Mouse (Mus musculus): ENCODE data around the gene Rfxank.

Gene Rfxank

GRCm38 (mm10) chr8:70147678-70148607 is 9.0 kb upstream of the Rfxank start:
- DNase-seq = no peak

DNA sequence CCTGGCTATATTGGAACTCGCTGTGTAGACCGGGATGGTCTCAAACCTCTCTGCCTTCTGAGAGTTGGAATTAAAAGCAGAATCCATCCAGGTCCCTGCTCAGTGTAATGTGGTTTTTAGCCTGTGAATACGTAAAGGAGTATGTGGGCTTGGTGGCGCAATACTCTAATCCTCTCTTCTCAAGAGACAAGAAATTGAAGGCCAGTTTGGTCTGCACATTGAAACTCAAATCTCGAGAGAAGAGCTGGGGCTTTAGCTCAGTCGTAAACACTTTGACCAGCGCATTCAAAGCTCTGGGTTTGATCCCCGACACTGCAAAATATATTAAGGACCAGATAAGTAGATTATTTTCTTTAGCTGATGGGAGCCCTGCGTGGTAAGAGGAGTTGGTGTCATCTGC is 1.0 kb upstream of the Rfxank start:
- no peak for DNase-seq

- DNase-seq = no peak
Measured at GRCm38 (mm10) chr8:70137890-70138289, 1.1 kb downstream of the Rfxank start.

GRCm38 (mm10) chr8:70136591-70136990 is 2.4 kb downstream of the Rfxank start:
- DNase-seq = no peak

- DNase-seq = no peak
Measured at GRCm38 (mm10) chr8:70134931-70135330, 4.0 kb downstream of the Rfxank start.

- no peak for DNase-seq
Measured at GRCm38 (mm10) chr8:70134086-70134485, 4.9 kb downstream of the Rfxank start.

GRCm38 (mm10) chr8:70131166-70131883 is 7.6 kb downstream of the Rfxank start, which contains the start of gene Nr2c2ap:
Gene Nr2c2ap (plus strand): TSS chr8:70131333.
- peak; percentile 83 for DNase-seq

- no peak for DNase-seq
Measured at GRCm38 (mm10) chr8:70130066-70130465, 8.9 kb downstream of the Rfxank start.

GRCm38 (mm10) chr8:70129309-70129952 is 9.5 kb downstream of the Rfxank start:
- DNase-seq = peak; percentile 90

GRCm38 (mm10) chr8:70128435-70128834 is 10.5 kb downstream of the Rfxank start:
- peak; percentile 60 for DNase-seq

DNA sequence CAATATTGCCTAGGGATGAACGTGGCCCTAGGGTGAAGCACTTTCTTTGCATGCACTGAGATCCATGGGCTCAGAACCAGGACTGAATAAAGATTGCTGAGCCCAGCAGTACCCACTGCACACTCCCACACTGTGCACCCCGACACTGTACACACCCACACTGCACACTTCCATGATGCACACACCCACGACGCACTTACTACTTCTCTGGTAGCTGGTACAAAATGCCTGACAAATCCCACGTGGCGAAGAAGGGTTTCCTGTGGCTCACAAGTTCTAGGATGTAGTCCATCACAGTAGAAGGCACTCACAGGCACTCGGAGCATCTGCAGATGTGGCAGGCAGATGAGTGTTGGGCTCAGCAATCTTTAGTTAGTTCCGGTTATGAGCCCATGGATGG is 14.0 kb downstream of the Rfxank start:
- peak; percentile 48 for DNase-seq

GRCm38 (mm10) chr8:70122863-70123262 is 16.1 kb downstream of the Rfxank start:
- no peak for DNase-seq

DNA sequence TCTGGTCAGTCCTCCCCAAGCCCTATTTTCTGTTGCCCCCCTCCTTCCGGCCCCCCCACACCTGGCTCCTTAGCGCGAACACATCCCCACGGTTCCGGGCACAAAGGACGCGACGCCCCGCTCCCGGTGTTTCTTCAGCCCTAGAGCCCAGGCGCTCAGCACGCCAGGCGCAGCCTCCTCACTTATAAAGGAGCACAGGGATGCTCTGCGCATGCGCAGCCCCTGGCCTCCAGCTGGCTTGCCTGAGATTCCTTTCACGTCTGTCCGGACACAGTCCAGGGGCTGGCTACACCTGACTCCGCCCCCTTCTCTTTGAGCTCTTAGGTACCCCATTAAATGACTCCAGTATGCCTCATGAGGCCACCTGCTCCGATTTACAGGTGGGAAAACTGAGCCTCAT is 18.3 kb downstream of the Rfxank start, which contains the start of gene Ncan:
Ncan (minus strand) TSS at position 207 of the 400 bp plus-strand sequence.
- peak; percentile 86 for DNase-seq

DNA sequence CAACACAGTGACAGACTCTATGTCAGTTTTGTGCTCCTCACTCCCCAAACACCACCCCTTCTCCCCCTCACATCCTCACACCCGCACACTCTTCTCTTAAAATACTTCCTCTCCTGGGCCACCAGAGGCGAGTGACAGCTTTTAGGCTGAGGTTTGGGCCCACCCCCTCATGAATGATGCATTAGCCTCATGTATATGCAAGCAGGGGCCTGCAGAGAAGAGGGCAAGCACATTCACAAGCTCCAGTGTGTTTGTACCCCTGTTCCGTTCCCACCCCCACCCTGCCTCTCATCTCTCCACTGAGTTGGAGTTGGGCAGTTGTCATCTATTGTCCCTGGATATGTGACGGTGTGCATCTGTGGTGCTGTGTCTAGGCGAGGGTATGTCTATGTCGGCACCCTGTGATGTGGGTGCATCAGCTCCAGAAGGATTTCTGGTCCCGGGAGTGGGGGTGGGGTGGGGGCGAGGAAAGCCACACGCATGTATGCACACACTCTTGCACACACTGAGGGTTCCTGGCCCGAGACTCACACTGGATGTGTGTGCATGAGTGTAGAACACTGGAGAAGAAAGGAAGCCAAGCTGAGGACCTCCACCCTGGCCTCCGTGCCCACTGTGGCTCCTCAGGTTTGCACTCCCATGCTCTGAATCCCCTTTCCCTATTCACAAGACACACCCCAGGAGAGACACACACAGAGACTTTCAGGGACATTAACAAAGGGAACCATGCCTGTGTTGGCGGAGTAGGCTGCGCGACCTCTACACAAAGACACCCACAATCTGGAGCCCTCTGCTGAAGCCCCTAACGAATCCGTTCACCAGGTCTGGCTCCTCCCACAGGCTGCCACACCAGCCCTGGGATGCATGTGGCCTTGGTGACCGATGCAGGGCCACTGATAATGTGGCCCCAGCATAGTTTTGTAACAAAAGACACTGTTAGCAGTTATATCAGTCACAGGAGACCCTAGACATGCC is 19.9 kb downstream of the Rfxank start:
- DNase-seq = peak; percentile 79

- DNase-seq = no peak
Measured at GRCm38 (mm10) chr8:70117611-70118010, 21.3 kb downstream of the Rfxank start.

DNA sequence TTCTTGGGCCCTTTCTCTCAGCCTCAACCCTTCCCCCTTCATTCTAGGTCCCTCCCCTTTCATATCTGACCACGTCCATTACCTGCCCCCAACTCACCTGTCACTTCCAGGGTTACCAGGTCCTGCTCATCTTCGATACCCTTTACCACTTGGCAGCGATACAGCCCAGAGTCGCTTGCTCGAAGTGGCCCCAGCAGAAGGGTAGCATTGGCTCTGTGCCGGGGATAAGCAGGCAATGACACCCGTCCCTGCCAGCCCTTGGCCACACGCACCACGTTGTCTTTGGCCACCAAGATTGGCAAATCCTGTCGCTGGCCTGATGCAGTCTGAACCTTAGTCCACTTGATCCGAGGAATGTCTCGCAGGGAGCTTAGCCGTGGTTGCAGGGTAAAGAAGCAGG is 24.1 kb downstream of the Rfxank start:
- DNase-seq = no peak

GRCm38 (mm10) chr8:70114488-70114887 is 24.5 kb downstream of the Rfxank start:
- no peak for DNase-seq

DNA sequence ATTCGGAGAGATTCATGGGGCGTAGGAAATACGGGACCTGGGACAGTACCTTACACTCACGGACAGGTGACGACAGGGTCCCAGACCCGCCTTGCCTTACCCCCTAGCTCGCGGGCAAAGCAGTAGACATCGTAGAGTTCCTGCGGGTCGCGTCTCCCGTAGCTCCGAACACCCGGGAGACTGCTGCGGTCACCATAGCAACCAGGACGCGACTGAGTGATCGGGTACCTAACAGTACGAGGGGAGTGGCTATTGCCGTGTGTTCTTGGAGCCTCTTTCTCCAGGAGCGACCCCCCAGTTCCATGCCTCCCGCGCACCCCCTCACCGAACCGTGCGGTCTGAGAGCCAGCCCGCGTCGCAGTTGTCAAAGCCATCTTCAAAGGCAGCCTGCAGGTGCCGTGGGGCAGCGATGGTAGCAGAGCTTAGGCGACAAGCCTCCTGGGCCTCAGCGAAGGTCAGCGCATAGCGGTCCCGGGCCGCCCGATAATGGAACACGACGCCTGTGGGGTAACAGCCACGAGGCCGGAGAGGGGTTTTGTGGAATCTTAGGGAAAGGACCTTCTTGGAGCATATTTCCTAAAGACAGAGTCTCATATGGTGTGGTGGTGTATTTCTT is 26.4 kb downstream of the Rfxank start:
- DNase-seq = no peak

DNA sequence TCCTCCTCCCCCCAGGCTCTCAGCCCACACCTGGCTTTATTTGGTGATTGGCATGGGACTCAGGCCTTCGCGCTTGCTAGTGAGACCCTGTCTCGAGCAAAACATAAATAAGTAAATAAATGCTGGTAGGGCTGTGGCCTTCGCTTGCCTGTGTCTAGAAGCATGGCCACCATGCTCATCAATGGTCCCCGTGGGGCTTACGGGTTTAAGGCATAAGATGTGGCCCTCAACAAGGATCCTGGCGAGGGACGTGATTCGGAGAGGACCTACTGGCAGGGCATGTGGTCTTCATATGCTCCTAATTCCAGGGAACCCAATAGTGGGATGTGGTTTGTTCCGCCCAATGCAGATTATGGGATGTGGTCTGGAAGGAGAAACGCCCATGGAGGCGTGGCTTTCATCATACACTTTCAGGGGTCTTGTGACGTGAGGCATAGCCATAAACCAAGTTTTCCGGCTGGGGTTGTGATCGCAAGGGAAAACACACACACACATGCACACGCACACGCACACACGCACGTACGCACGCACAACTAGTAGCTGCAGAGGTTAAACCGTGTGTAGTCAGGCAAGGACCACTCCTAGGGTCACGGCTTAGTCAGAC is 27.7 kb downstream of the Rfxank start:
- DNase-seq = no peak

GRCm38 (mm10) chr8:70110451-70110850 is 28.5 kb downstream of the Rfxank start:
- no peak for DNase-seq

- no peak for DNase-seq
Measured at GRCm38 (mm10) chr8:70104922-70105321, 34.0 kb downstream of the Rfxank start.

Data from layer of hippocampus, adult 9-11 months (tissue).